Mouse (Mus musculus) hindlimb bud, embryonic 11.5 days (tissue): ENCODE data around the gene Gabbr1.
"Not testable (repeated sequence)": the region's sequence is repeated elsewhere in the genome, so short reads cannot be mapped to it uniquely, and the experiment has no call there.

Experiments used
- DNase-seq: peaks from one replicate; pipeline ENCODE4 v3.0.0-alpha.2; 2012; ENCODE audit warnings: low read depth, low spot score; ENCODE audit errors: extremely low spot score

The Gabbr1 gene

DNA sequence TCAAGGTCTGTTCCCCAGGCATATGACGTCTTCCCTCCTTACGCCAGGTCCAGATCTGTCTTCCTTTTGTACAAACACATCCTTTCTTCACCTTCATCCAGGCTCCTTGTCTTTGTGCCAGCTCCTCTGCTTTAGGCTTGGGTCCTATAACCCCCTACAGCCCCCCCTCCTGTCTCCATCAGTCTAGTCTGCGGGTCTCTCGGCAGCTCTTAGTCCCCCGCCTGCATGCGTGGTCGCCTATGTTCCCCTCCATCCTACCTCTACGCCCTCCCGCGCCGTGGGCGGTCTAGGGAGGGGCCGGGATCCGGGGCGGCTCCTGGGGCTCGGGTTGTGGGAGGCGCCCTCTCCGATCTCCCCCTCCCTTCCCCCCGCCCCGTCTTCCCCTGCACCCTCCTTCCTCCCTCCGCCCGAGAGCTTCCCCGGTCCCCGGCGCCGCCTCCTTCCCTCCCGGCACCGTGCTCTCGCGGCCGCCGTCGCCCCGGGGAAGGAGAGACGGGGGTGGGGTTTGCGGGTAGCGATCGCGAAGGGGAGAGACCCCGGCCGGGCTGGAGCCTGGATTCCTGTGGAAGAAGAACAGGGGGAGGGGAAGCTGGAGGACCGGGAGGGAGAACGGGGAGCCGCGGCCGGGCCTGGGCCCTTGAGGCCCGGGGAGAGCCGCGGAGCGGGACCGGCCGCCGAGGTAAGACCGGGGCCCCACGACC, at the start of gene Gabbr1:
Gene Gabbr1, plus strand, starts transcription at position 356 of the 701 bp plus-strand sequence.
- DNase-seq: no peak

- DNase-seq: no peak
Observed at GRCm38 (mm10) chr17:36997033-36997735, 48.6 kb upstream of the Gabbr1 start.

GRCm38 (mm10) chr17:36998477-36998876, 47.3 kb upstream of the Gabbr1 start:
- DNase-seq: no peak

DNA sequence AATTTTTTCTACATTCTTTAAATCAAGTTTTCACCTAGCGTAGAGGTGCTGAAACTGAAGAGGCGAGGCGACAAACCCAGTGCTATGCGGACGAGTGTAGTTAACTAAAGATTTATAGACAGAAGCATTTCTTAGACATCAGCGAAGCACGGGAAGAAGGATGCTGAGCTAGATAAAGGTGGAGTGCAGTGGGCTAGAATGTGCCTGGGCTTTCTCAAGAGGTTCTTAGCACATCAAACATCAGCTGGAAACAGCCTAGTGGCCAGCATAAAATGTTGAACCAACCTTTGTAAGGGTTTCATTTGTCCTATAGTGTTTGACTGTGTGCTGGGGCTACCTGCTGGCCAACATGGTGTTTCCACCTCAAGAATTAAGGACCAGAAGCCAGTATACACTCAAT, 44.9 kb upstream of the Gabbr1 start, which contains the start of gene Zfp57:
Gene Zfp57, plus strand, starts transcription at position 301 of the 400 bp plus-strand sequence.
- no peak for DNase-seq

DNA sequence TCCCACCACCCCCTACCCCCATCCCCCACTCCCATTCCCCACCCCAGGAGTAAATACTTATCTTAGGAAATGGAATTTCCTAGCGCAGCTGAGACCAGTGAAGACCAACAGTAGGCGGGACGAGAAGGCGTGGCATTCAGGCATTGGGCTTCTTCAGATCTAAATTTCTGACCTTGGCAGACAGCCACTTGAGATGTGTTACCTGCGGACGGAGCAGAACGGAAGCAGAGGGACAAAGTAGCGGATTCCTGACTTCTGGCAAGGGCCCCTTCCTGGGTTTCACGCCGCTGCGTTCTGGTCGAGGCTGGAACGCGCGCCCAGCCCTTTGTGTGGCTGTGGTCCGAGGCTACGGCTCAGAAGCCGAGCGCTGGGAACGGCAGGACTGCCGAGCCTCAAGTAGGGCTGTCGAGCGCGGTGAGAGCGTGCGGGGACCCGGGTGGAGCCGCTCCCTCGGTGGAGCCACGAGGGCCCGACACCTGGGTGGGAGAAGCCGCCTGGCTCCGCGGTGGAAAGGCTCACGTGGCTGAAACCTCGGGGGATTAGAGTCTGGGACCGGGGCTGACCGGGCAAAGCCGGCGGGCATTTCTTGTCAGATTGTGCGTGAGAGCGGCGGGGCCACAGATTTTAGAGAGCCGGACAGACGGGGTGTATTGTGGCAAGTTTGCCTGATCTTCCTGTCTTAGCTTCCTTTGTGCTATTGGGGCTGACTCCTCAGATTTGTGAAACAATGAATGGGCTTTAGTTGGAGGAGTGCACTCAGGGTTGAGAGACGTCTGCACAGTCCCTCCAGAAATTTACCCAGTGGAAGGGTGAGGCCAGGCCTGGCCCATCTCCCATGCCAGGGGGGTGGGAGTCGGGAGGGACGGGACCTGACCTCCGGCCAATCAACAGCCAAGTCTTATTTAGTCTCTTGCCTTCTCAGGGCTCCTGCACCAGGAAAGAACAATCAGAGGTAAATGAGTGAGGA, 43.1 kb upstream of the Gabbr1 start:
- peak; percentile 67 for DNase-seq

DNA sequence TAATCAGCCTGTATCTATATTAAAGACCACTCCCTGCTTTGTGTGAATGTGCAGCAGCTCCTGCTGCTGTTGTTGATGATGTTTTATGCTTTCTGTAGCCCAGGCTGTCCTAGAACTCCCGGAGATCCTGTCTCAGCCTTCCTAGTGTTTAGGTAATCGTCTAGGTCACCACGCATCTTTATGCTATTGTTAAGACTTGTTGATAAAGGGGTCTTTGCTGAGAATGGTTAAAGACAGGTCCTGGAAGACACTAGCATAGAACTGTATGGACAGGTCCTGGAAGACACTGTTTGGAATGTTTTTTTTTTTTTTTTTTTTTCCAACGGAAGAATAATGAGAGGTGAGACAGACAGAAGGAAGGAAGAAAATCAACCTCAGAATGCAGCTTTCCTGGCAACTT, 42.4 kb upstream of the Gabbr1 start:
- DNase-seq: no peak

DNA sequence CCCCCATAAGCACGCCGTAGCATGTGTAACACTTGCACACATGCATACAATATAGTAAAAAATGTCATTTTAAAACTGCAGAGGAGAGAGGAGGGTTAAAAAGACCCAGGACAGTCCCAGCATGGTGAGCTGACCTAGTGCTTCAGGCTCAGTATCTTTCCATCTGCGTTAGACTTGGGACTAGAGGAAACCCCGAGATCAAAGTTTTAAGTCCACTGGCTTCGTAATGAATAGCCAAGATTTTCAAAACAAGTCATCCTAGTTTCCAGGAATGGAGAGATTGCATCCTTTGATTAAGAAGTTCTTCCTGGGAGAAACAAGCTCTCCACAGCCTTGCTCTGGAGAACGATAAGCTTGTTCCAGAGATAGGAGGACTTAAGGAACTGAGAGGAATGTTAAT, 37.6 kb upstream of the Gabbr1 start:
- no peak for DNase-seq

DNA sequence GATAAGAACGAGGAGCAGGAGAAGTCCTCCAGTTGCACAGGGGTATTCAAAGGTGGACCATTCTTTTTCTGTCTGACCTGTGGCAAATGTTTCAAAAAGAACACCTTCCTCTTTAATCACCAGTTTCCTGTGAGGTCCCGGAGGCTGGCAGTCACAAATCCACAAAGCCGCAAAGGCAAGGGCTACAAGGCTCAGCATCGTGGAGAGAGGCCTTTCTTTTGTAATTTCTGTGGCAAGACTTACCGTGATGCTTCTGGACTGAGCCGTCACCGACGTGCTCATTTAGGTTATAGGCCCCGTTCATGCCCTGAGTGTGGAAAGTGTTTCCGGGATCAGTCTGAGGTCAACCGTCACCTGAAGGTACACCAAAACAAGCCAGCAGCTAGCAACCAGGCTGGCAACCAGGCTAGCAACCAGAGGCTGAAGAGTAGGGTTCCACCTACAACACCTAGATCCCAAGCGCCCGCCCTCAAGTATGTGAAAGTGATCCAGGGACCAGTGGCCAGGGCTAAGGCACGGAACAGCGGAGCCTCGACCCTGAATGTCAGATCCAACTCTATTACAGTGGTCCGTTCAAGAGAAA, 36.2 kb upstream of the Gabbr1 start:
- DNase-seq: no peak

GRCm38 (mm10) chr17:37011719-37012118, 34.0 kb upstream of the Gabbr1 start:
- no peak for DNase-seq

DNA sequence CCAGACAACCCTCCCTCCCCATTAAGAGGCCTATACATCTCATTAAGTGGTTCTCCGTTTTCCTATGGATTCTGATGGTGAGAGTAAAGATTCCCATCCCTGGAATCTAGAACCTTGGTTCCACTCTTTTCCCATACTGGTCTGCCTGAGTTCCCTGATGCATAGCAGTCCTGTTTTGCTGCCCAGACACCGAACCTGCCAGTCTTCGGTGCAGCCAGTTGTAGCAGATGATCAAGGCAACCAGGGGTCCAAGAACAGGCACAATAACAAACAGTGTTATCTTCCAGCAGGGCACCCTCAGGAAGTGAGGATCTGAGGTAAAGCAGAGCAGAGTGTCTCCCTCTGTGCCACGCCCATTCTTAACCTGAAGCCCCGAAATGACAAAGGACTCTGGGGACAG, 33.6 kb upstream of the Gabbr1 start:
- DNase-seq: no peak

DNA sequence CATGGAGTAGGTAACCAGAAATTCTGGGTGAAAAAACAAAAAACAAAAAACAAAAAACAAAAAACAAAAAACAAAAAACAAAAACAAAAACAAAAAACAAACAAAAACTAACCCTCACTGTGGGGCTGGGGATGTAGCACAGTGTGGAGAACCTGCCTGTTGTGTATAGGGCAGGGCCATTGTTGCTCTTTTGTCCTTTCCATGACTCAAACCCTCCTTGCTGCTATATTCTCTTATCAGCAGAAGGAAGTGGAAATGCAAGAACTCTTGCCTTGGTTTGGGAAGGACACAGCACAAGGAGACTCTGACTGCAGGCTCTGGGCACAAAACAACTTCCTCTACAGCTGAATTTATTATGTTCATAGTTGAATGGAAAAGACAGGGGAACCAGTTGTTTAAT, 29.4 kb upstream of the Gabbr1 start:
- no peak for DNase-seq

DNA sequence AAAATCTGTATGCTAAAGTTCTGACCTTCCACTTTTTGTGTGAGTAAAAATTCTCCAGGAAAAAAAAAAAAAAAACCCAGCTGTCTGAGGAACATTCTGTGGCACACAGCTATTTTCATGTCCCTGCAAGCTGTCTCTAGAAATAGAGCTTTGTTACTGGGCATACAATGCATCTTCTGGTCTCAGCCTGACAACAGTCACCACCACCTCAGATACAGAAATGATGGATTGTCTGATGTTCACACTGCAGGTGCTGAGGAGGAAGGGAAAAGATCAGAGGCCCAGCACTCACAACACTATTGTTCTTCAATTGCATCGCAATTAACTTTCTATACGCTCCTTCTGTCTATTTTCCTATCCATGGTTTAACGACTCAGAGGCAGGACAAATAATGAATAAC, 27.4 kb upstream of the Gabbr1 start:
- DNase-seq: no peak

DNA sequence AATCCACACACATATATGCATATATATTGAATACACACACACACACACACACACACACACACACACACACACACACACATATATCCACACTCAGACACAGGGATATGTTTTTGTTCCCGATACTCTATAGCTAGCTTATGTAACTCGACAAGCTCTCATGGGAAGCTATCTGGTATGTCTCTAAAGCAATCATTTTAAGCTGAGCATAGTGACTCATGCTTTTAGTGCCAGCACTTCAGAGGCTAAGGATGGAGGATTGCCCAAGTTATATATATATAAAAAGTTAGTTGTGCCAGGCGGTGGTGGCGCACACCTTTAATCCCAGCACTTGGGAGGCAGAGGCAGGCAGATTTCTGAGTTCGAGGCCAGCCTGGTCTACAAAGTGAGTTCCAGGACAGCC, 26.5 kb upstream of the Gabbr1 start:
- DNase-seq: not testable (repeated sequence)

- DNase-seq: no peak
Observed at GRCm38 (mm10) chr17:37022628-37023576, 22.9 kb upstream of the Gabbr1 start, which contains the start of gene Mog. Mog (minus strand) TSS chr17:37023398.

DNA sequence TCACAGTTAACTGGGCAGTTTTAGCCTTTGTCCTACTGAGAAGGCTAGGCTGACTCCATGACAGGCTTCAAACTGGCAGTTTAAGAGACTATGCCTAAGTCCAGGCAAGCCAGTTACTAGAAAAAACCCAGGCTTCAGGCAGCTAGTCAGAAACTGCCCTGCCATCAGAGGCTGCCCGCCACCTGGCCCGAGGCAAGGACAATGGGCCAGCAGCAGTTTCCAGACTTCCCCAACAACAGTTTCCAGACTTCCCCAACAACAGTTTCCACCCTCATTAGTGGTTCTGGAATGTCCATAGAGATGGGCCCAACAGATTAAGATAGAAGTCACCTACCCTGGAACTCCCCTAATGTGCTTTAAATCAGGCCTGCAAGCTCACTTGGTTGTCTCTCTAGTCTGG, 19.3 kb upstream of the Gabbr1 start:
- no peak for DNase-seq

DNA sequence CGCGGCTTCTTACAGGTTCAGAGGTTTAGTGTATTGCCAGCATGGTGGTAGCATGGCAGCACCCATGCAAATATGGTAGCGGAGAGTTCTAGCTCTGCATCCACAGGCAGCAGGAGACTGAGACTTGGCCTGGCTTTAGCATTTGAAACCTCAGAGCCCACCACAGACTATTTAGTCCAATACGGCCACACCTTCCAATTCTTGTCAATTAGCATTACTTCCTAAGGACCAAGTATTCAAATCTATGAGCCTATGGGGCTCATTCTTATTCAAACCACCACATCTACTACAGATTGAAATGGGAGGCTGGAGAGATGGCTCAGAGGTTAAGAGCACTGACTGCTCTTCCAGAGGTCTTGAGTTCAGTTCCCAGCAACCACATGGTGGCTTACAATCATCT, 18.3 kb upstream of the Gabbr1 start:
- no peak for DNase-seq

DNA sequence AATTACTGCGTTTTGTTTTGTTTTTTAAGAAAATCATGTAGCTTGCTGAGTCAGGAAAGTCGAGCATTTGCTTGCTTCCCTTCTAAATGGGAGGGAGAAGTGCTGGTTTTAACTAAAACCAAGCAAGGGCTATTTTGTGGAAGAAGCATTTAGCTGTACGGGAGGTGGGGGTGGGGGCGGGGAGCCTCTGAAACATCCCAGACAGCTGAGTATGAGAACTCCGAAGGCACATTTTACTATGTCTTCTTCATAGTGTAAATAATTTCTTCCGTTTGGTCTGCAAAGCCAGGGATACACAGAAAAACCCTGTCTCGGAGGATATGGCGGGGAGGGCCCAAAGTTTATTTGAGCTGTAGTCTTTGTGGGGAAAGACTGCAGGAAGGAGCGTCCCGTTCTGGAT, 17.6 kb upstream of the Gabbr1 start:
- DNase-seq: no peak

DNA sequence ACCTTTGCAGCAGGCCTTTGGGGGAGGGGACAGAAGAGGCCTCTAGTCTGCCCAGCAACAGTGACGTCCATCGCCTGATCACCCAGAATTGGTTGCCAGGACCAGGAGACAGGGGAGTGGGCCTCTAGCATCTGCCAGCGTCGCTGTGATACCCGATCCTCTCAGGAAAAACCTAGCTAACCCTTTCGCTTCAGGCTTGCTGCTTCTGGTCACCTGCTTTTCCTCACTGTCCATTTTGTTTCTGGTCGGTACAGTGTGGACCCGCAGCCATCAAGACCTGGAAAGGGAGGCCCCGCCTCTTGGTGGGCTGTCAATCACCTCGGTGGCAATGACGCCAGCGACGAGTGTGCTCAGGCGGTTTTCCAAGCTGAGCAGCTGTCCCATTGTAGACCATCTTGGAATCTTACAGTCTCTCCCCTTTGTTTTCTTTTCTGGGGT, 17.1 kb upstream of the Gabbr1 start:
- DNase-seq: peak; percentile 99

- no peak for DNase-seq
Observed at GRCm38 (mm10) chr17:37029162-37029561, 16.6 kb upstream of the Gabbr1 start.
